Mouse (Mus musculus) G1E (cell line): ENCODE measurements around the gene Gm4836. TPM values are rescaled to one million over a fixed set of nuclear protein-coding genes. Genes with fewer than 3 reads are reported as not detected.
"Not testable (repeated sequence)": the region's sequence is repeated elsewhere in the genome, so short reads cannot be mapped to it uniquely, and the experiment has no call there.

Experiments
- ATAC-seq: 2 replicates; pipeline ENCODE4 v1.8.0; 2016; ENCODE audit warnings: mild to moderate bottlenecking; ENCODE audit not compliant: insufficient number of reproducible peaks, poor library complexity, low FRiP score, severe bottlenecking; ENCODE audit errors: extremely low read depth
- DNase-seq: peaks from one replicate; pipeline ENCODE4 v3.0.0; 2012; ENCODE audit warnings: low spot score
- H3K27me3 ChIP-seq: 2 replicates; pipeline ENCODE4 v1.6.1; 2012; ENCODE audit warnings: mild to moderate bottlenecking, low read length, inconsistent platforms; ENCODE audit not compliant: insufficient read depth
- H3K36me3 ChIP-seq: replicated peaks from 2 replicates; pipeline ENCODE3; 2012; ENCODE audit warnings: mild to moderate bottlenecking, inconsistent platforms
- H3K4me1 ChIP-seq: 2 replicates; pipeline ENCODE4 v1.6.1; 2012; ENCODE audit warnings: low read depth, low read length, inconsistent platforms, mixed read lengths; ENCODE audit not compliant: insufficient read depth
- H3K4me3 ChIP-seq: 2 replicates; pipeline ENCODE4 v1.5.1; 2012; ENCODE audit warnings: low read depth, mild to moderate bottlenecking, inconsistent platforms, low read length, moderate library complexity, mixed read lengths
- H3K9me3 ChIP-seq: replicated peaks from 2 replicates; pipeline ENCODE4 v1.6.1; 2012; ENCODE audit warnings: inconsistent platforms
- polyA plus RNA-seq: library from polyadenylated mRNA; stranded (reverse); fragments of >175 nt; gene quantifications from 2 replicates; pipeline ENCODE4 v1.2.3, GENCODE M21; 2012
- total RNA-seq, 2 experiments: library from RNA; stranded (forward) in 1 of 2; stranded (reverse) in 1 of 2; fragments of 200-1000 nt in 1 of 2; fragments of >200 nt in 1 of 2; fragmentation: Nextera tagmentation in 1 of 2; gene quantifications; 2 replicates each; pipeline ENCODE4 v1.2.3; 2014 to 2017

Gm4836 gene
- not detected in 2 replicates for total RNA-seq (2014; fragmentation: Nextera tagmentation)
- total RNA-seq (2017), result not detected in 2 replicates
- polyA plus RNA-seq, result not detected in 2 replicates

GRCm38 (mm10) chrX:28293532-28293931, at the start of gene Gm4836:
Gene Gm4836 (minus strand): TSS chrX:28293632.
- not testable (repeated sequence) for H3K27me3 ChIP-seq, DNase-seq, H3K4me1 ChIP-seq, H3K36me3 ChIP-seq, H3K9me3 ChIP-seq, ATAC-seq, H3K4me3 ChIP-seq
